Mouse (Mus musculus) heart, adult 2 months (tissue): ENCODE measurements around the gene Spats1. TPM values are rescaled to one million over a fixed set of nuclear protein-coding genes. Genes with fewer than 3 reads are reported as not detected.

ENCODE experiments used
- DNase-seq, 2 experiments: peaks; one replicate each; pipeline ENCODE4 v3.0.0; 2021
- H3K27ac ChIP-seq: fragments of 200-600 bp; 2 replicates; pipeline ENCODE4 v1.8.1; 2022
- H3K27me3 ChIP-seq: fragments of 200-500 bp; 2 replicates; pipeline ENCODE4 v1.6.1; 2012; ENCODE audit warnings: mild to moderate bottlenecking, low read length, inconsistent platforms, mixed read lengths; ENCODE audit not compliant: control insufficient read depth, insufficient read depth
- H3K36me3 ChIP-seq: fragments of 200-500 bp; 2 replicates; pipeline ENCODE4 v1.6.1; 2012; ENCODE audit warnings: low read length, inconsistent platforms; ENCODE audit not compliant: control insufficient read depth, insufficient read depth
- H3K4me1 ChIP-seq: fragments of 200-500 bp; 2 replicates; pipeline ENCODE4 v1.6.1; 2011; ENCODE audit warnings: low read length; ENCODE audit not compliant: control insufficient read depth, insufficient read depth
- H3K4me3 ChIP-seq: fragments of 200-600 bp; 2 replicates; pipeline ENCODE4 v1.8.1; 2022
- H3K79me2 ChIP-seq: fragments of 200-500 bp; replicated peaks from 2 replicates; pipeline ENCODE4 v1.6.1; 2012; ENCODE audit warnings: mild to moderate bottlenecking, inconsistent platforms, low read length, moderate library complexity, mixed read lengths; ENCODE audit not compliant: control insufficient read depth, insufficient read depth
- H3K9ac ChIP-seq: fragments of 200-500 bp; 2 replicates; pipeline ENCODE4 v1.6.1; 2012; ENCODE audit warnings: low read depth, mild to moderate bottlenecking, control low read depth, inconsistent platforms, low read length, mixed read lengths
- CTCF ChIP-seq: fragments of 200-600 bp; IDR thresholded peaks from 2 replicates; pipeline ENCODE4 v1.8.1; 2022; ENCODE audit warnings: antibody characterized with exemption, mild to moderate bottlenecking, moderate library complexity
- EP300 ChIP-seq: fragments of 200-500 bp; IDR thresholded peaks from 2 replicates; pipeline ENCODE4 v1.6.1; 2011; ENCODE audit warnings: low read depth, low read length, control low read depth; ENCODE audit not compliant: insufficient read depth
- POLR2A ChIP-seq: fragments of 200-500 bp; IDR thresholded peaks from 2 replicates; pipeline ENCODE4 v1.6.1; 2011; ENCODE audit warnings: mild to moderate bottlenecking, low read depth, low read length, control low read depth; ENCODE audit not compliant: insufficient read depth
- WGBS: fragments of 180-500 bp; shearing (Covaris S2); methylation state at CpG from one replicate; pipeline ENCODE4 v1.1.7; 2018; 5-methylcytosine and 5-hydroxymethylcytosine counted together
- intact Hi-C: fragments of 180-260 bp; cut with DNase I; formaldehyde crosslinking; loops from one replicate; pipeline ENCODE4 v1.15.1; 2025
- polyA plus RNA-seq: library from polyadenylated mRNA; depleted of rRNA; stranded (reverse); fragments of >200 nt; gene quantifications from 2 replicates; pipeline ENCODE4 v1.2.3, GENCODE M21; 2012
- total RNA-seq, 2 experiments: library from RNA; stranded (reverse); gene quantifications; 2 replicates each; pipeline ENCODE4 v1.2.3; 2021

Spats1 gene
- total and polyA plus RNA-seq, 3 experiments: 0.16 TPM; not detected in 2

- WGBS: 73% methylated on average over 4 of the region's 4 CpGs
- TF ChIP-seq EP300: no peak
- TF ChIP-seq CTCF: no peak
- no peak for TF ChIP-seq POLR2A
- intact Hi-C loops: no loop called here
Measured at GRCm38 (mm10) chr17:45510871-45511270, 35.7 kb upstream of the Spats1 start.

GRCm38 (mm10) chr17:45506700-45507189 is 31.5 kb upstream of the Spats1 start, which contains the start of gene Aars2:
Gene Aars2, plus strand, starts transcription at chr17:45506841.
- Histone ChIP-seq H3K79me2 (no peaks in the 10 kb centered on the region), H3K4me1 (peaks cover 2% of the 10 kb centered on the region), H3K9ac (peak within 1 kb of the TSS; percentile 86), H3K36me3 (no peaks in the 10 kb centered on the region), H3K4me3 (peak within 1 kb of the TSS; percentile 68), H3K27me3 (no peaks in the 10 kb centered on the region), H3K27ac (peak within 1 kb of the TSS; percentile 94)
- peak; percentile 94 to 97 for DNase-seq
- TF ChIP-seq POLR2A (peak; percentile 48), CTCF (peak; percentile 82), EP300 (peak; percentile 70; the same call in 1 of the 2 replicates)
- intact Hi-C loops: loop anchor here (2.0 kb wide), 2 partner anchors 48 to 72 kb away; partner anchors contain the start of gene Nfkbie
- under 1% methylated on average over 42 of the region's 42 CpGs for WGBS

More at GRCm38 (mm10) chr17:45510871-45511270, 35.7 kb upstream of the Spats1 start:
- H3K9ac ChIP-seq: no peak overlapping the region
- no peaks in the 10 kb centered on the region for H3K27me3 ChIP-seq
- peaks cover 2% of the 10 kb centered on the region for H3K4me1 ChIP-seq
- H3K36me3 ChIP-seq: no peaks in the 10 kb centered on the region
- no peaks in the 10 kb centered on the region for H3K79me2 ChIP-seq
- no peak overlapping the region for H3K4me3 ChIP-seq
- H3K27ac ChIP-seq: no peak overlapping the region
- no peak for DNase-seq

- no peak for TF ChIP-seq CTCF
- no peak for TF ChIP-seq POLR2A
- TF ChIP-seq EP300: no peak
- WGBS: 60% methylated on average over 6 of the region's 6 CpGs
- Histone ChIP-seq H3K4me3 (no peak overlapping the region), H3K79me2 (no peaks in the 10 kb centered on the region), H3K4me1 (peaks cover 2% of the 10 kb centered on the region), H3K36me3 (no peaks in the 10 kb centered on the region), H3K27me3 (no peaks in the 10 kb centered on the region), H3K27ac (no peak overlapping the region), H3K9ac (no peak overlapping the region)
- no peak for DNase-seq
- intact Hi-C loops: loop anchor here (2.0 kb wide), 2 partner anchors 49 to 71 kb away; partner anchors contain the start of gene Nfkbie
Measured at GRCm38 (mm10) chr17:45505941-45506465, 30.8 kb upstream of the Spats1 start.

- Histone ChIP-seq H3K27ac (no peak overlapping the region; the same call in 1 of the 2 replicates), H3K27me3 (no peaks in the 10 kb centered on the region), H3K4me3 (no peak overlapping the region), H3K9ac (no peak overlapping the region), H3K36me3 (no peaks in the 10 kb centered on the region), H3K4me1 (peaks cover 2% of the 10 kb centered on the region), H3K79me2 (no peaks in the 10 kb centered on the region)
- TF ChIP-seq CTCF (no peak), POLR2A (no peak), EP300 (no peak)
- DNase-seq: no peak
- WGBS: 30% methylated on average over 5 of the region's 5 CpGs
- intact Hi-C loops: no loop called here
Measured at GRCm38 (mm10) chr17:45503301-45503973, 28.2 kb upstream of the Spats1 start.

- TF ChIP-seq POLR2A: no peak
- no peak for TF ChIP-seq EP300
- TF ChIP-seq CTCF: no peak
- Histone ChIP-seq H3K79me2 (no peaks in the 10 kb centered on the region), H3K36me3 (no peaks in the 10 kb centered on the region), H3K9ac (no peak overlapping the region), H3K27me3 (no peaks in the 10 kb centered on the region), H3K4me1 (peaks cover under 1% of the 10 kb centered on the region), H3K4me3 (no peak overlapping the region), H3K27ac (no peak overlapping the region)
- intact Hi-C loops: no loop called here
- DNase-seq: no peak
- 54% methylated on average over 4 of the region's 4 CpGs for WGBS
Measured at GRCm38 (mm10) chr17:45502324-45502723, 27.1 kb upstream of the Spats1 start.

- Histone ChIP-seq H3K27me3 (no peaks in the 10 kb centered on the region), H3K4me3 (no peak overlapping the region), H3K36me3 (no peaks in the 10 kb centered on the region), H3K9ac (no peak overlapping the region), H3K4me1 (no peaks in the 10 kb centered on the region), H3K79me2 (no peaks in the 10 kb centered on the region), H3K27ac (no peak overlapping the region)
- DNase-seq: no peak
- intact Hi-C loops: no loop called here
- 46% methylated on average over 4 of the region's 4 CpGs for WGBS
- TF ChIP-seq POLR2A (no peak), EP300 (no peak), CTCF (no peak)
Measured at GRCm38 (mm10) chr17:45500981-45501380, 25.8 kb upstream of the Spats1 start.
